Mouse (Mus musculus) lung, postnatal 0 days (tissue): Measurements from ENCODE around the gene Pln. TPM values are rescaled to one million over a fixed set of nuclear protein-coding genes. Genes with fewer than 3 reads are reported as not detected.

ENCODE experiments used
- ATAC-seq: fragments of 200-750 bp; cut with Nextera tagmentation; 2 replicates; pipeline ENCODE4 v1.8.0; 2017; ENCODE audit warnings: moderate library complexity
- DNase-seq: peaks from one replicate; pipeline ENCODE4 v3.0.0-alpha.2; 2016; ENCODE audit warnings: low spot score
- H3K27ac ChIP-seq: fragments of 300-500 bp; sonication (generic); 2 replicates; pipeline ENCODE4 v1.5.1; 2014; ENCODE audit warnings: antibody characterized with exemption, mild to moderate bottlenecking, low read length, mixed read lengths
- H3K27me3 ChIP-seq: fragments of 300-500 bp; sonication (generic); replicated peaks from 2 replicates; pipeline ENCODE4 v1.6.1; 2014; ENCODE audit warnings: low read length, mixed read lengths; ENCODE audit not compliant: insufficient read depth
- H3K36me3 ChIP-seq: fragments of 300-500 bp; sonication (generic); 2 replicates; pipeline ENCODE4 v1.6.1; 2014; ENCODE audit warnings: low read length, mixed read lengths; ENCODE audit not compliant: insufficient read depth
- H3K4me1 ChIP-seq: fragments of 300-500 bp; sonication (generic); 2 replicates; pipeline ENCODE4 v1.6.1; 2014; ENCODE audit warnings: antibody characterized with exemption, low read depth, low read length, mixed read lengths; ENCODE audit not compliant: insufficient read depth
- H3K4me2 ChIP-seq: fragments of 300-500 bp; sonication (generic); replicated peaks from 2 replicates; pipeline ENCODE4 v1.6.1; 2014; ENCODE audit warnings: low read depth, mild to moderate bottlenecking, low read length, moderate library complexity, mixed read lengths
- H3K4me3 ChIP-seq: fragments of 300-500 bp; sonication (generic); 2 replicates; pipeline ENCODE4 v1.5.1; 2014; ENCODE audit warnings: low read depth, low read length
- H3K9ac ChIP-seq: fragments of 300-500 bp; sonication (generic); replicated peaks from 2 replicates; pipeline ENCODE4 v1.6.1; 2014; ENCODE audit warnings: low read depth, mild to moderate bottlenecking
- H3K9me3 ChIP-seq: fragments of 300-500 bp; sonication (generic); 2 replicates; pipeline ENCODE4 v1.6.1; 2016; ENCODE audit warnings: low read length, mixed read lengths
- CTCF ChIP-seq: IDR thresholded peaks from 2 replicates; pipeline ENCODE4 v1.5.1; 2016; ENCODE audit warnings: antibody characterized with exemption, mild to moderate bottlenecking
- EP300 ChIP-seq: IDR thresholded peaks from 2 replicates; pipeline ENCODE4 v1.6.1; 2016; ENCODE audit warnings: antibody characterized with exemption, mild to moderate bottlenecking, control low read depth
- WGBS: fragments of 180-500 bp; shearing (Covaris S2); extraction: QIAGEN DNeasy Blood & Tissue Kit; methylation state at CpG from one replicate; pipeline ENCODE4 v1.1.7; 2014; 5-methylcytosine and 5-hydroxymethylcytosine counted together
- polyA plus RNA-seq: library from polyadenylated mRNA; unstranded; fragments of >200 nt; fragmentation: Nextera tagmentation; extraction: Ambion mirVana; gene quantifications from 2 replicates; pipeline ENCODE4 v1.2.1, GENCODE M21; 2015

Gene Pln
- polyA plus RNA-seq, 1 experiment from 2014 or later, result 1.9 TPM

- TF ChIP-seq EP300 (no peak), CTCF (no peak)
- Histone ChIP-seq H3K4me1 (no peaks in the 10 kb centered on the region), H3K4me2 (peak overlapping the region; percentile 67), H3K9ac (peak overlapping the region; percentile 98), H3K9me3 (no peaks in the 10 kb centered on the region), H3K27ac (peak overlapping the region; percentile 12; the same call in 1 of the 2 replicates), H3K27me3 (no peaks in the 10 kb centered on the region), H3K4me3 (peak overlapping the region; percentile 98), H3K36me3 (no peaks in the 10 kb centered on the region)
- no peak for DNase-seq
- ATAC-seq, result no peak
- 57% methylated on average over 6 of the region's 6 CpGs for WGBS
These were observed 40.8 kb downstream of the Pln start for GRCm38 (mm10) chr10:53378296-53378695.

- no peak for TF ChIP-seq CTCF
- TF ChIP-seq EP300, result no peak
- 0% methylated on average over 46 of the region's 59 CpGs for WGBS
- Histone ChIP-seq H3K4me2 (peak overlapping the region; percentile 67), H3K9me3 (no peaks in the 10 kb centered on the region), H3K27ac (peak overlapping the region; percentile 99), H3K36me3 (no peaks in the 10 kb centered on the region), H3K4me1 (no peaks in the 10 kb centered on the region), H3K27me3 (no peaks in the 10 kb centered on the region), H3K4me3 (peak overlapping the region; percentile 98), H3K9ac (peak overlapping the region; percentile 98)
- ATAC-seq, result peak; percentile 87
- DNase-seq, result no peak
These were observed 41.7 kb downstream of the Pln start for GRCm38 (mm10) chr10:53378981-53379708.

GRCm38 (mm10) chr10:53379709-53380106, 42.2 kb downstream of the Pln start, which contains the start of gene Cep85l:
Cep85l (minus strand) TSS chr10:53379947.
- peak within 1 kb of the TSS; percentile 67 for H3K4me2 ChIP-seq
- peak within 1 kb of the TSS; percentile 99 for H3K27ac ChIP-seq
- H3K9me3 ChIP-seq, result no peaks in the 10 kb centered on the region
- ATAC-seq (peak; percentile 99), DNase-seq (peak; percentile 95)
- no peaks in the 10 kb centered on the region for H3K27me3 ChIP-seq
- peak within 1 kb of the TSS; percentile 98 for H3K9ac ChIP-seq
- H3K4me1 ChIP-seq, result no peaks in the 10 kb centered on the region
- no peaks in the 10 kb centered on the region for H3K36me3 ChIP-seq
- WGBS, result 0% methylated on average over 13 of the region's 31 CpGs
- peak within 1 kb of the TSS; percentile 98 for H3K4me3 ChIP-seq
- peak; percentile 7; the same call in 1 of the 2 replicates for TF ChIP-seq EP300
- TF ChIP-seq CTCF, result no peak

DNA sequence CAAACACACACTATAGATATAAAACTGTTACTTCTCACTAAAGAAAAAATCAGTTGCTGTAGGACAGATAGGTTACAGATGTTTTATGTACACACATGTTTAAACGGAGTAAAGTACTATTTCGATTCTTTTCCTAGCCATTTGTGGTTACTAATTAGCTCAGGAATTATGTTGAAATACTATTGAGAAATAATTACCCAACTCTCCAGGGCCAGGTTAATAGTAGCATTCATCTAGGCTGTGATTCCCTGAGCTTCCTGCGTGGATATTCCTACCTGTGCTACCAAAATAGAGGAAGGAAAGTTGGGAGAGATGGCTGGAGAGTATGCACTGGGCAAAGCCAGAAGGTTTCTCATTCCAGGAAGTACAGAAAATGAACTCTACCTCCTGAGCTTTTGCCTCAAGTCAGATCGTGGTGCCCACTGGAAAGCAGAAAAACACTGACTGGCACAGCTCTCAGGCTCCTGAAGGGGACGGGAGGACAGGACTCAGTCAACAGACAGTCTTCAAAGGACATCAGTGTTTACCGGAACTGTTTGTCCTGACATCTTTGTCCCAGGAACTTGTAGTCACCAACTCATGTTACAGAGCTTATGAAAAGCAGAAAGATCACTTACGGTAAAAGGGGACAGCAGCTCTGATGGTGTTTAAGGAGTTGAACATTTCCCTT, 45.4 kb downstream of the Pln start:
- H3K9ac ChIP-seq, result no peak overlapping the region
- peak; percentile 32 for DNase-seq
- whole genome bisulfite sequencing, result 42% methylated on average over 7 of the region's 7 CpGs
- H3K36me3 ChIP-seq, result no peaks in the 10 kb centered on the region
- H3K4me3 ChIP-seq, result no peak overlapping the region
- no peak for TF ChIP-seq CTCF
- TF ChIP-seq EP300, result peak; percentile 75; the same call in 1 of the 2 replicates
- H3K27me3 ChIP-seq, result no peaks in the 10 kb centered on the region
- no peak for ATAC-seq
- no peak overlapping the region for H3K4me2 ChIP-seq
- H3K27ac ChIP-seq, result peak overlapping the region; percentile 51
- no peaks in the 10 kb centered on the region for H3K4me1 ChIP-seq
- no peaks in the 10 kb centered on the region for H3K9me3 ChIP-seq

DNA sequence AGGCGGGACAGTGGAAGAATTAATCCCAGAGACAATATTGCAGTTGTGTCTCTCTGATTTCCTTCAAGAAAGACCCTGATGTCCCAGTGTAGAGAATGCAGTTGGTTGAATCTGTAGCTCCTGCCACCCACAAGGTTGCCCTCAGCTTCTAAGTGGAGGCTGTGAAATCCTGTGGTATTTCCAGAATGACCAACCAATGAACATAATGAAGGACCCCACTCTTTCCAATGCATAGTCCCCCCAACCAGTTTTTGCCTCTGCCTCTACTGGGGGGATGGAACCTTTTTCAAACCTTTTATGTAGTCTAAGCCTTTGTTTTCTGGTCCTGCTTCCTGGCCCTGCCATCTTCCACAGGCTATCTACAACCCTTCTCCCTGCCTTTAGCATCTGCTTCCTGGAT, 47.4 kb downstream of the Pln start:
- Histone ChIP-seq H3K4me1 (no peaks in the 10 kb centered on the region), H3K4me2 (no peak overlapping the region), H3K27me3 (no peaks in the 10 kb centered on the region), H3K36me3 (no peaks in the 10 kb centered on the region), H3K4me3 (no peak overlapping the region), H3K27ac (no peak overlapping the region), H3K9ac (no peak overlapping the region), H3K9me3 (no peaks in the 10 kb centered on the region)
- TF ChIP-seq CTCF (no peak), EP300 (no peak)
- peak; percentile 52 for ATAC-seq
- DNase-seq, result no peak
- 86% methylated on average over 1 of the region's 1 CpGs for WGBS

DNA sequence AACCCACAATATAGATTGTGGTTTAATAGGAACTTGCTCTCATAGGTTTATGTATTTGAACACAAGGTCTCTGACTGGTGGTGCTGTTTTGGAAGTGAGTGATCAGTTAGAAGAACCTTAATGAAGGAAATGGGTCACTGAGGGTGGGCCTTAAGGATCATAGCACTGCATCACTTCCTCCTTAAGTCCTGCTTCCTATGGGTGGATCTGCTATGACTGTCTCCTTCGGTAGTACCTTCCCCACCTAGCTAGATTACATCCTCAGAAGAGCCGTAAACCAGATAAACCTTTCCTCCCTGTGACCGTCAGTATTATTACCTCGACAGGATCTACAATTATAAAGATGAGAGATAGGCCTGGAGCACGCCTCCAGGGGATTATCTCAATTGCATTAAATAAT, 48.0 kb downstream of the Pln start:
- 65% methylated on average over 5 of the region's 5 CpGs for WGBS
- DNase-seq (peak; percentile 44), ATAC-seq (peak; percentile 79)
- H3K9me3 ChIP-seq, result no peaks in the 10 kb centered on the region
- H3K36me3 ChIP-seq, result no peaks in the 10 kb centered on the region
- H3K27ac ChIP-seq, result 0 out of 2 replicates have a peak overlapping the region, but pooled peaks have one; percentile 35
- no peak overlapping the region for H3K9ac ChIP-seq
- no peaks in the 10 kb centered on the region for H3K27me3 ChIP-seq
- no peaks in the 10 kb centered on the region for H3K4me1 ChIP-seq
- TF ChIP-seq EP300 (peak; percentile 51), CTCF (no peak)
- no peak overlapping the region for H3K4me2 ChIP-seq
- H3K4me3 ChIP-seq, result no peak overlapping the region
